Mouse (Mus musculus): ENCODE results near the gene Tns1. TPM values are rescaled to one million over a fixed set of nuclear protein-coding genes. Genes with fewer than 3 reads are reported as not detected.

Gene Tns1
- polyA plus RNA-seq, 1 experiment from 2014 or later = 38.5 TPM

DNA sequence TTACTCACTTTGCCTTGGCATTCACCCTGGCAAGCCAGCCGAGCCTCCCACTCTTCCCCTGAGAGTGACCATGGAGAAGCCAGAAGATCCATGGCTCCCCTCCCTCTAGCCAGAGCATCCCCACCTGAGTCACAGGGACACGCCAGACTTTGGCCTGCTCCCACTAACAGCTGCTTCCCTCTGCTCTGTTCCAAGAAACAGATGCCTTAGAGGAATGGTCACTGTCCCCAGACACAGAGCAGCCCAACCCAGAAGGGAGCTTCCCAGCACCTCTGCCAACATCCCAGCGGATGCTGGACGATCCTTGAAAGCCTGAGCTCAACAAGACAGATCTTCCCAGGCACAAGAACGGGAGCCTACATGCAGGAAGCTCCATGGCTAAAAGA is 95.4 kb downstream of the Tns1 start:
- 77% methylated on average over 5 of the region's 5 CpGs for WGBS
- no peak overlapping the region for H3K27ac ChIP-seq
- no peak for ATAC-seq (ENCODE audit: insufficient number of reproducible peaks, insufficient read depth, low FRiP score, low TSS enrichment, low read depth)

DNA sequence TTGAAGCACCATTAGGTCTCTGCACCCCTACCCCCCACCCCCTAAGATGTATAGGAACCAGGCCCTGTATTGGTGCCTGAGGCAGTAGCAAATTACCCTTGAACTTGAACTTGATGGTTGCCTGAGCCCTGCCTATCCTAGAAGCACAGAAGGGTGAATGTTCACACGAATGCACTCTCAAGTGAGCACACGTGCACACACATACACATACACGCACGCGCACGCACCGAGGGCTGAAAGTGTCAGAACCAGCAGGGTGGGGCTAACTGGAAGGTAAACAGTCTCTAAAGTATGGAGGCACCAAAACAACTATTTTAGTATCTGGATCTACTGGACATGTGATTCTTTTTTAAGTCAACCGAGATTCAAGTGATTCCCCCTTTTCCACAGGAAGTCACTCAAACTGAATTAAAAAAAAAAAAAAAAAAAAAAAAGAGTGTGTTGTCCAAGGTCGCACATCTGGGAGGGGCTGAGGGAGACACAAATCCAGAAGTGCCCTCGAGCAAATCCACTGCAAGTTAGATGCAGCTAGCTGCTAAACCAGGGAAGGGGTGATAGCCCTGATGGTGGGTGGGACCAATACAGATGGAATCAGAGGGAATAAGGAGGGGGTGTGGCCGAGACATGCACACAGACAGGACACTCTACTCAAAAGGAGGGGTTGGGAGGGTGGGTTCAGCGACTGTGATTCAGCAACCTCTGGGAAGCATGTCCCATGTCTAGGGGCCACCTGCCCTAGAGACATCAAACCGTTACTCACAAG is 96.0 kb downstream of the Tns1 start:
- Histone ChIP-seq H3K4me1 (peaks cover 88% of the 10 kb centered on the region), H3K27ac (peak overlapping the region; percentile 78), H3K9ac (no peak overlapping the region; the same call in 1 of the 2 replicates), H3K36me3 (no peaks in the 10 kb centered on the region), H3K27me3 (no peaks in the 10 kb centered on the region), H3K4me3 (no peak overlapping the region), H3K4me2 (peak overlapping the region; percentile 19; the same call in 1 of the 2 replicates), H3K9me3 (no peaks in the 10 kb centered on the region)
- no peak for ATAC-seq (ENCODE audit: insufficient number of reproducible peaks, insufficient read depth, low FRiP score, low TSS enrichment, low read depth)
- WGBS = 51% methylated on average over 13 of the region's 13 CpGs

More for the DNA sequence above, 95.4 kb downstream of the Tns1 start:
- peak overlapping the region; percentile 27; the same call in 1 of the 2 replicates for H3K9ac ChIP-seq
- no peaks in the 10 kb centered on the region for H3K9me3 ChIP-seq
- H3K4me1 ChIP-seq = peaks cover 94% of the 10 kb centered on the region
- H3K4me3 ChIP-seq = no peak overlapping the region
- no peak overlapping the region for H3K4me2 ChIP-seq
- H3K36me3 ChIP-seq = no peaks in the 10 kb centered on the region
- no peaks in the 10 kb centered on the region for H3K27me3 ChIP-seq

DNA sequence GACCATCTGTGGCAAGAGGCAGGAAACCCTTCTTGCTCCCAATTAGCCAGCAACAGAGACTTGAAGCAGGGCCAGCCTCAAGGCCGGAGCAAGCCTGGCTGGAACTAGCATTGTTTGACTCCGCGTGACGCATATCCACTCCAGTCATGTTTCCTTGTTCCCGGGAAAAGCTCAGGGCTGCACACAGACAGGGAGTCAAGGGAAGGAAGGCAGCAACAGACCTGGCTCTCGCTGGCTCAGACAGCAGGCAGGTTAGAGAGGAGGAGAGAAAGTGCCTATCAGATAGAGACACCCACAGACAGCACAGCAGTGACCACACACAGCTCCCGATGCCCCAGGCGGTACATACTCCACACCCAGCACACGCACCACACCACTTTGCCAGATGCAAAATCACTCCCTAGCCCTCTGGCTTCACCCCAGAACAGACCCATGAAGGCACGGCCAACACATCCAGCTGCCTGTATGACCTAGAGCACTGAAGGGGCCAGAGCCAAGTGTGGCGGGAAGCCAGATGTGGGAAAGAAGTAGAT is 96.6 kb downstream of the Tns1 start:
- H3K27ac ChIP-seq = peak overlapping the region; percentile 78
- peak overlapping the region; percentile 16; the same call in 1 of the 2 replicates for H3K9ac ChIP-seq
- no peaks in the 10 kb centered on the region for H3K9me3 ChIP-seq
- H3K27me3 ChIP-seq = no peaks in the 10 kb centered on the region
- H3K4me2 ChIP-seq = peak overlapping the region; percentile 19
- ATAC-seq (ENCODE audit: insufficient number of reproducible peaks, insufficient read depth, low FRiP score, low TSS enrichment, low read depth) = no peak
- H3K4me3 ChIP-seq = no peak overlapping the region
- no peaks in the 10 kb centered on the region for H3K36me3 ChIP-seq
- H3K4me1 ChIP-seq = peaks cover 81% of the 10 kb centered on the region
- 21% methylated on average over 11 of the region's 11 CpGs for WGBS

DNA sequence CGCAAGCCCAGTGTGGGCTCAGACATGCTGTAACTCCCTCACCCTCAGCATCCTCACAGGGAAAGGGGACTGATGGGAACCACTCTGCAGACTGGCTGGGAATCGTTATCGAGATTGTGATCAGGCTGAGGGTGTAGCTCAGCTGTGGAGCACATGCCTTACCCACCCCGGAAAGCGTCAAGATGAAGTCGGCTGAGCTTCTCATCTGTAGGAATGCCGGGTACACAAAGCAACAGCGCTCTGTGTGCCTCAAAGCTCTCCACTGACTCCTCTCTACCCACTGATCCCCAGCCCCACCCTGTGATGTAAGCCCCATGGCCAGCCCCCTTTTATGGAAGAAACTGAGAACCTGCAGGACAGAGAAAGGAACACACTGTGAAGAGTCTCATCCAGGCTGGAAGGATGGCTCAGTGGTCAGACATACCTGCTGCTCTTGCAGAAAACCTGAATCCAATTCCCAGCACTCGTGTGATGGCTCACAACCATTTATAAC is 97.5 kb downstream of the Tns1 start:
- Histone ChIP-seq H3K27ac (no peak overlapping the region; the same call in 1 of the 2 replicates), H3K4me1 (peaks cover 77% of the 10 kb centered on the region), H3K9ac (no peak overlapping the region), H3K27me3 (no peaks in the 10 kb centered on the region), H3K4me3 (no peak overlapping the region), H3K36me3 (no peaks in the 10 kb centered on the region), H3K4me2 (no peak overlapping the region), H3K9me3 (no peaks in the 10 kb centered on the region)
- 36% methylated on average over 9 of the region's 9 CpGs for WGBS
- no peak for ATAC-seq (ENCODE audit: insufficient number of reproducible peaks, insufficient read depth, low FRiP score, low TSS enrichment, low read depth)

DNA sequence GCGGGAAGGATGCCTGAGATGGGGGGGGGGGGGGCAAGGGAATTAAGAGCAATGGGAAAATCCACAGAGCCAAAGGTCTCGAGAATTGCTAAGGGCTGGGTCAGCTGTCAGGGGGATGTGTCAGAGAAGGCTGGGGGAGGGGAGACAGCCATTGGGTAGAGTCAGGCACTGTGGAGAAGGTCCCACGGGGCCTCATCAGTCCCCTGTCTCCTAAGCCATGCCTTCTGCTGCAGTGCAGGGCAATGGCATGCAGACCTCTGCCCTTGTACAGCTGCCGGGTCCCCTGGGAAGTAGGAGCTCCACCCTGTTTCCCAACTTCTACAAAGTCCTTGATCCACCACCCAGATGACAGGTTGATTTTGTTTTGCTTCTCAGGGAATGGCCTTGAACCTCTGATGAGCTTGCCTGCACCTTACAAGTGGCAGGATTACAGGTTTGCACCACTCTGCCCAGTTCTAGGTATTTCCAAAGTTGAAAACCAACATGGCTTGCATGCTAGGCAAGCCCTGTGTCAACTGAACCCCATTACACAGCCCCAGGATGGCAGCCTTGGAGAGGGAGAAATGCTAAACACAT is 98.5 kb downstream of the Tns1 start:
- WGBS = 25% methylated on average over 4 of the region's 4 CpGs
- Histone ChIP-seq H3K4me3 (no peak overlapping the region), H3K4me1 (peaks cover 67% of the 10 kb centered on the region), H3K9ac (no peak overlapping the region), H3K27me3 (no peaks in the 10 kb centered on the region), H3K27ac (0 out of 2 replicates have a peak overlapping the region, but pooled peaks have one; percentile 7), H3K9me3 (no peaks in the 10 kb centered on the region), H3K36me3 (no peaks in the 10 kb centered on the region), H3K4me2 (no peak overlapping the region)
- no peak for ATAC-seq (ENCODE audit: insufficient number of reproducible peaks, insufficient read depth, low FRiP score, low TSS enrichment, low read depth)

DNA sequence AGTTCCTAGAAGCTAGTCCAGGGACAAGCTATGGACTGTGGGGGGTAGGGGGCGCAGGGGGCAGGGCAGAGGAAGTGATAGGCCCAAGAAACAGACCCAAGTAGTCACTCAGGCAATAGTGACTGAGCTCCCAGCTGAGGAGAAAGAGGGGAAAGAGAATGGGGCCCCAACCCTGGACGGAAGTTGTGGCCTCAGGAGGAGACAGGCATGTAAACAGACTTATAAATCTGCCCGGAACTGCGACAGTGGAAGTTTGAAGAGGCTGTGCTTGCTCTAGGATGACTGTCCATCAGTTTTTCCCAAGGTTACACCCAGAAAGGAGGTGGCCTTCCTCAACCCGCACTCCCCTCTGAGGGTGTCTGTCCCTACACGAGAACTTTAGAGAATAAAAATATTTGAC is 99.0 kb downstream of the Tns1 start:
- no peak for ATAC-seq (ENCODE audit: insufficient number of reproducible peaks, insufficient read depth, low FRiP score, low TSS enrichment, low read depth)
- Histone ChIP-seq H3K4me2 (no peak overlapping the region), H3K4me3 (no peak overlapping the region)

DNA sequence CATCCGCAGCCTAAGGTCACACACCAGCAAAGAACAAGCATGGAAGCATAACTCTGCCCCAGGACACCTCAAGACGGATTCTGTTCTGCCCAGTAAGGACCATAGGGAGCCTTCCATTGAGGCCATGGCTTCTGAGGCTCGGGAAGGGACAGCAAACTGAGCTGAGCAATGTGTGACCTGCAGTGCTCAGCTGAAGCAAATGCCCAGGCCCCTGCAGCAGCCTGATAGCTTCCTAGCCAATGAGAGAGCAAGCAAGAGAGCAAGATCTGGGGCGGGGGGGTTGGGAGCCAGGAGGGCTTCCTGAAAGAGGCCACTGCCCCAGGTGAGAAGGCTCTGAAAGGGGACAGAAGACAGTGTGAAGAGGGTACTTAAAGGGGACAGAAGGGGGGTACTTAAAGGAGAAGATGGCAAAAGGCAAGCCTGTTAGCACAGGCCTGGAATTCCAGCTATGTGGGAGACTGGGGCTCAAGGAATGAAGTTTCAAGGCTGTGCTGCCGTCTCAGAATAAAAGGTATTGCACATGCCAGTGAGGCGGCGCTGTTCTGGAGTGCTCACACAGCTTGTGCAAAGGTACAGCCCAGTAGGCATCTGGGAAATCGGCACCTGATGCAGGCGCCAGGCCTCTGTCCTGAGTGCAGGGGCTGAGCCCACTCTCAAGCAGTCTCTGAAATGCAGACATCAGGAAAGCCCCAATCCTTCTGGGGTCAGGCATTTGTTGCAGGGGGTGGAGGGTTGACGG is 99.6 kb downstream of the Tns1 start:
- Histone ChIP-seq H3K27me3 (no peaks in the 10 kb centered on the region), H3K9ac (0 out of 2 replicates have a peak overlapping the region, but pooled peaks have one; percentile 21), H3K4me3 (no peak overlapping the region), H3K36me3 (no peaks in the 10 kb centered on the region), H3K4me2 (no peak overlapping the region), H3K9me3 (no peaks in the 10 kb centered on the region), H3K4me1 (peaks cover 56% of the 10 kb centered on the region), H3K27ac (peak overlapping the region; percentile 60; the same call in 1 of the 2 replicates)
- ATAC-seq (ENCODE audit: insufficient number of reproducible peaks, insufficient read depth, low FRiP score, low TSS enrichment, low read depth) = no peak
- 52% methylated on average over 10 of the region's 10 CpGs for WGBS

More for the DNA sequence above, 99.0 kb downstream of the Tns1 start:
- Histone ChIP-seq H3K9me3 (no peaks in the 10 kb centered on the region), H3K36me3 (no peaks in the 10 kb centered on the region), H3K27ac (peak overlapping the region; percentile 60), H3K27me3 (no peaks in the 10 kb centered on the region), H3K4me1 (peaks cover 62% of the 10 kb centered on the region), H3K9ac (0 out of 2 replicates have a peak overlapping the region, but pooled peaks have one; percentile 21)
- 35% methylated on average over 6 of the region's 6 CpGs for whole genome bisulfite sequencing

DNA sequence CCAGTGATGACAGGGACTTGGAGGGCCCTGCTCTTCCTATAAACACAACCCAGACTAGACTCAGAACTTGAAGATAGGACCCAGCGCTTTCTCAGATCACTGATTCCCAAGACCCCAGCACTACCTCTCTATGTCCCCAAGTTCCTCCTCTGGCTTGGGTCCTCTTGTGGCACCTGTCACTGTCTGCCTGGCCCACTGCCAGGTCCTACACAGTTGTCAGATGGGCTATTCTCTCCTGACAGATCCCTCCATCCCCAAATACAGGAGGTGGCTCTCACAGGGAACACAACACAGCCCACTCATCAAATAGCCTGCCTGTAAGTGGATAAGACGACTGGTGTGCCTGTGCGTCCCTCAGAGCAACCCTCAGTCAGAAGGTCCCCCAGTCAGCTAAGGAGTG is 101.3 kb downstream of the Tns1 start:
- H3K9ac ChIP-seq = no peak overlapping the region
- no peaks in the 10 kb centered on the region for H3K9me3 ChIP-seq
- no peak overlapping the region for H3K4me2 ChIP-seq
- no peak overlapping the region for H3K27ac ChIP-seq
- ATAC-seq (ENCODE audit: insufficient number of reproducible peaks, insufficient read depth, low FRiP score, low TSS enrichment, low read depth) = no peak
- no peaks in the 10 kb centered on the region for H3K36me3 ChIP-seq
- peaks cover 39% of the 10 kb centered on the region for H3K4me1 ChIP-seq
- H3K4me3 ChIP-seq = no peak overlapping the region
- H3K27me3 ChIP-seq = no peaks in the 10 kb centered on the region
- 82% methylated on average over 3 of the region's 3 CpGs for WGBS

DNA sequence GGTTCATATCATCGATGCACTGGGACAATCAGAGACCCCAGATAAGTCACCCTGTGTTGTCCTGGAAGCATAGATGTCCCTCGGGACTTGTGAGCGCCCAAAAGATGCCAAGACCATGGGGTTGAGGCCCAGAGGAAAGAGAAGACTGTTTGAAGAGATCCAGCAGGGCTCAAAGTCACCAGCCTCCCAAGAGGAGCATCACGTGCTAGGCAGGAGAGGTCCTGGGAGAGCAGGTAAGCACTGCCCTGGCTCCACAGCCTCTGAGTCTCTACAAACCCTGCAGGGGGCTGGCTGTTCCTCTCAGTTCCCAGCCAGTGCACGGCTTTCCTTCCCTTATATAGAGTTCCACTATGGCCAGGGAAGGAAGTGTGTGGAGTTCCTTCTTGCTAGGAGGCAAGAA is 101.7 kb downstream of the Tns1 start:
- Histone ChIP-seq H3K27me3 (no peaks in the 10 kb centered on the region), H3K27ac (no peak overlapping the region), H3K9me3 (no peaks in the 10 kb centered on the region), H3K4me3 (no peak overlapping the region), H3K9ac (no peak overlapping the region), H3K4me2 (no peak overlapping the region), H3K36me3 (no peaks in the 10 kb centered on the region), H3K4me1 (peaks cover 35% of the 10 kb centered on the region)
- no peak for ATAC-seq (ENCODE audit: insufficient number of reproducible peaks, insufficient read depth, low FRiP score, low TSS enrichment, low read depth)
- WGBS = 80% methylated on average over 5 of the region's 5 CpGs

DNA sequence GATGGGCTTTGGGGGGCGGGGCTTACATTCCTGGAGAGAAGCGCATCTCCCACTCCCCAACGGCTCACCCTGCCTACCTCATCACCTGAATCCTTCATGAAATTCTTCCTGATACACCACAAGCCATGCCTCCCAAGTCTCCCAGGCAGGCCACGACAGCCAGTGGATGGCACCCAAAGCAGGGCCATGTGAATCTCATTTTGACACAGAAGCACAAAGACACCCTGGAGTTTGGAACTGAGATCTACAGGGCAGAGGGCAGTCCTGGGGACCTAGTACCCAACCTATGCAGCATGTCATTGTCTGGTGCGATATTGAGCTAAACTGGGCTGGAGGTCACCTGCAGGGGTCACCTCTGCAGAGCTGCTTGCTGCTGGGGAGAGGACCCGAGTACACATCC is 104.0 kb downstream of the Tns1 start:
- Histone ChIP-seq H3K4me2 (no peak overlapping the region), H3K9me3 (no peaks in the 10 kb centered on the region), H3K4me3 (no peak overlapping the region), H3K9ac (no peak overlapping the region), H3K4me1 (peaks cover 25% of the 10 kb centered on the region), H3K36me3 (no peaks in the 10 kb centered on the region), H3K27ac (no peak overlapping the region), H3K27me3 (no peaks in the 10 kb centered on the region)
- 77% methylated on average over 6 of the region's 6 CpGs for WGBS
- no peak for ATAC-seq (ENCODE audit: insufficient number of reproducible peaks, insufficient read depth, low FRiP score, low TSS enrichment, low read depth)

DNA sequence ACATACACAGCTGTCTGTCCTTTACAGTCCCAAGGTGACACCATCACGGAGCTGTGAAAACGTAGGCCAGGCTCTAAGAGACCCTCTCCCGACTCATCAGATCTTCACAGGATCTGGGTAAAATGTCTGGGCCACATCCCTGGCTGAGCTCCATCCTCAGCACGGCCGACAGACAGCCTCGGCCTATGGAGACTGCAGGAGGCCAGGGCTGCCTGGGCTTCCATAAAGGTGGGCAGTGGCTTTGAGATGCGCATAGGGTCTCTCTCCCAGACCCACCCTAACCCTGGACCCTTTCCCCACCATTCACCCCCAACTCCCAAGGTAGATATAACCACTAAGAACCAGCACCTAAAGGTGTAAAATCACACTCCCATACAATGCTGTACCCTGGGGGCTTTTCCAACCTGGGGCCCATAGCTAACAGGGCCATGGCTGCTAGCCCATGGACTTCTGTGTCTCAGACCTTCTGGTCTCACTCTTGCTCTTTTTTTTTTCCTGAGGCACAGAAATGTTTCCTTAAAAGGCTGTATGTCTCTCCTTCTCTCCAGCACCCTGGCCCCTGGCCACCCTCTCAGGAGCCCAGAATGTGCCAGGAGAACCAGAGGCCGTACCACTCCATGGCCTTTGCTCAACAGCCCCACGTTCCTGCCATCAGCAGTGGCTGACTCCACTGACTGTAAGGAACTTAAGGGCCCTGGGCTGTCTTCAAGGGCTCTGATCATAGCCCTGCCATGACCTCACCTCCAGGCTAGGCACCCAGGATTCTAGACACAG is 106.7 kb downstream of the Tns1 start:
- no peak overlapping the region for H3K9ac ChIP-seq
- no peak overlapping the region for H3K4me3 ChIP-seq
- peaks cover 12% of the 10 kb centered on the region; the same call in 1 of the 2 replicates for H3K36me3 ChIP-seq
- no peaks in the 10 kb centered on the region for H3K9me3 ChIP-seq
- ATAC-seq (ENCODE audit: insufficient number of reproducible peaks, insufficient read depth, low FRiP score, low TSS enrichment, low read depth) = no peak
- H3K27ac ChIP-seq = no peak overlapping the region
- H3K4me2 ChIP-seq = no peak overlapping the region
- 83% methylated on average over 9 of the region's 9 CpGs for WGBS
- H3K4me1 ChIP-seq = peaks cover 19% of the 10 kb centered on the region
- H3K27me3 ChIP-seq = no peaks in the 10 kb centered on the region
